Mouse (Mus musculus) testis, postnatal 10 days (tissue): ENCODE data around the gene Ccl21b.
"Not testable (repeated sequence)": the region's sequence is repeated elsewhere in the genome, so short reads cannot be mapped to it uniquely, and the experiment has no call there.

ENCODE experiments used
- DNase-seq: peaks from one replicate; pipeline ENCODE4 v3.0.0; 2021; ENCODE audit warnings: low spot score

The Ccl21b gene

GRCm38 (mm10) chr4:42255467-42255866, at the start of gene Ccl21b:
Gene Ccl21b, plus strand, starts transcription at chr4:42255767.
- not testable (repeated sequence) for DNase-seq

GRCm38 (mm10) chr4:42240339-42240738, 15.2 kb upstream of the Ccl21b start, which contains the start of gene Gm10600:
Gene Gm10600, plus strand, starts transcription at chr4:42240639.
- DNase-seq: not testable (repeated sequence)

- not testable (repeated sequence) for DNase-seq
Measured at GRCm38 (mm10) chr4:42293967-42294366, 38.4 kb downstream of the Ccl21b start, which contains the start of gene Gm21953. Gene Gm21953, plus strand, starts transcription at chr4:42294267.
